Mouse (Mus musculus) heart, postnatal 0 days (tissue): Measurements from ENCODE around the gene Creb5. TPM values are rescaled to one million over a fixed set of nuclear protein-coding genes. Genes with fewer than 3 reads are reported as not detected.

Source experiments
- ATAC-seq: fragments of 200-750 bp; cut with Nextera tagmentation; 2 replicates; pipeline ENCODE4 v1.8.0; 2017; ENCODE audit warnings: low read depth, moderate number of reproducible peaks, moderate library complexity; ENCODE audit not compliant: insufficient read depth
- DNase-seq: peaks from one replicate; pipeline ENCODE4 v3.0.0-alpha.2; 2016; ENCODE audit warnings: low spot score
- H3K27ac ChIP-seq: fragments of 300-500 bp; sonication (generic); 2 replicates; pipeline ENCODE4 v1.5.1; 2014; ENCODE audit warnings: low read depth, mild to moderate bottlenecking
- H3K27me3 ChIP-seq: fragments of 300-500 bp; sonication (generic); 2 replicates; pipeline ENCODE4 v1.6.1; 2014; ENCODE audit warnings: low read length, mixed read lengths; ENCODE audit not compliant: control insufficient read depth, insufficient read depth
- H3K36me3 ChIP-seq: fragments of 300-500 bp; sonication (generic); replicated peaks from 2 replicates; pipeline ENCODE4 v1.6.1; 2014; ENCODE audit warnings: low read length, mixed read lengths; ENCODE audit not compliant: control insufficient read depth, insufficient read depth
- H3K4me1 ChIP-seq: fragments of 300-500 bp; sonication (generic); 2 replicates; pipeline ENCODE4 v1.6.1; 2014; ENCODE audit warnings: antibody characterized with exemption; ENCODE audit not compliant: control insufficient read depth, insufficient read depth
- H3K4me2 ChIP-seq: fragments of 300-500 bp; sonication (generic); 2 replicates; pipeline ENCODE4 v1.6.1; 2014; ENCODE audit warnings: low read depth, mild to moderate bottlenecking, low read length, moderate library complexity
- H3K4me3 ChIP-seq: fragments of 300-500 bp; sonication (generic); 2 replicates; pipeline ENCODE4 v1.5.1; 2014; ENCODE audit warnings: low read depth, low read length
- H3K9ac ChIP-seq: fragments of 300-500 bp; sonication (generic); replicated peaks from 2 replicates; pipeline ENCODE4 v1.6.1; 2014; ENCODE audit warnings: low read depth, low read length, mixed read lengths
- H3K9me3 ChIP-seq: fragments of 300-500 bp; sonication (generic); replicated peaks from 2 replicates; pipeline ENCODE4 v1.6.1; 2016; ENCODE audit warnings: low read length; ENCODE audit not compliant: control insufficient read depth
- CTCF ChIP-seq: IDR thresholded peaks from 2 replicates; pipeline ENCODE4 v1.5.1; 2016; ENCODE audit warnings: antibody characterized with exemption, control low read depth, low read depth
- EP300 ChIP-seq: IDR thresholded peaks from 2 replicates; pipeline ENCODE4 v1.6.1; 2016; ENCODE audit warnings: antibody characterized with exemption, low read depth
- WGBS: fragments of 180-500 bp; shearing (Covaris S2); extraction: QIAGEN DNeasy Blood & Tissue Kit; methylation state at CpG from one replicate; pipeline ENCODE4 v1.1.7; 2014; 5-methylcytosine and 5-hydroxymethylcytosine counted together
- polyA plus RNA-seq: library from polyadenylated mRNA; unstranded; fragments of >200 nt; fragmentation: Nextera tagmentation; extraction: Ambion mirVana; gene quantifications from 2 replicates; pipeline ENCODE4 v1.2.1, GENCODE M21; 2015
- total RNA-seq: library from RNA; depleted of rRNA; stranded (reverse); fragments of >200 nt; gene quantifications from 2 replicates; pipeline ENCODE4 v1.2.3, GENCODE M21; 2014; ENCODE audit warnings: low replicate concordance

Gene Creb5
- total and polyA plus RNA-seq, 2 experiments from 2014 or later = 13.5 to 17.8 TPM

- H3K27ac ChIP-seq = no peak overlapping the region
- ATAC-seq (no peak), DNase-seq (no peak)
- H3K4me1 ChIP-seq = peaks cover 24% of the 10 kb centered on the region
- H3K36me3 ChIP-seq = no peaks in the 10 kb centered on the region
- no peak for TF ChIP-seq EP300
- no peak for TF ChIP-seq CTCF
- 47% methylated on average over 7 of the region's 7 CpGs for WGBS
- no peak overlapping the region for H3K9ac ChIP-seq
- no peak overlapping the region for H3K4me2 ChIP-seq
- no peaks in the 10 kb centered on the region for H3K27me3 ChIP-seq
- H3K4me3 ChIP-seq = no peak overlapping the region
- no peaks in the 10 kb centered on the region for H3K9me3 ChIP-seq
Observed at GRCm38 (mm10) chr6:53562586-53562985, 275.5 kb downstream of the Creb5 start.

GRCm38 (mm10) chr6:53563546-53564185 is 276.6 kb downstream of the Creb5 start:
- H3K27me3 ChIP-seq = no peaks in the 10 kb centered on the region
- H3K4me3 ChIP-seq = no peak overlapping the region
- no peak overlapping the region for H3K27ac ChIP-seq
- TF ChIP-seq EP300 (no peak), CTCF (no peak)
- H3K4me2 ChIP-seq = no peak overlapping the region
- no peak for ATAC-seq
- no peaks in the 10 kb centered on the region for H3K36me3 ChIP-seq
- no peaks in the 10 kb centered on the region for H3K9me3 ChIP-seq
- no peak overlapping the region for H3K9ac ChIP-seq
- 85% methylated on average over 16 of the region's 16 CpGs for WGBS
- no peak for DNase-seq
- H3K4me1 ChIP-seq = peaks cover 24% of the 10 kb centered on the region

DNA sequence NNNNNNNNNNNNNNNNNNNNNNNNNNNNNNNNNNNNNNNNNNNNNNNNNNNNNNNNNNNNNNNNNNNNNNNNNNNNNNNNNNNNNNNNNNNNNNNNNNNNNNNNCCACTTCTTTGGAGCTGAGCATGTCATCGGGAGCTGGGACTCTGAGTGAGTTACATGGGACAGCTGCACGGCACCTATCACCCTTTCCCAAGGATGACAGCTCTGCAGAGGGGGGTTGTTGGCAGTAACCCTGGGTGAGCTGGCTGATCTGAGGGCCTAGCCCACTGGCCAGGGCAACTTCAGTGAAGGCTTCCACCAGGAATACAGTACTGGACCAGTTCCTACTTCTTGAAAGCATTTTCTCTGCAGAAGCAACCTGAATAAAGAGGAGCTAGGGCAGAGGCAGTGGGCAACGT is 282.4 kb downstream of the Creb5 start:
- Histone ChIP-seq H3K27me3 (no peaks in the 10 kb centered on the region), H3K9ac (no peak overlapping the region), H3K4me1 (peaks cover 6% of the 10 kb centered on the region), H3K4me3 (no peak overlapping the region), H3K4me2 (no peak overlapping the region), H3K9me3 (no peaks in the 10 kb centered on the region), H3K27ac (no peak overlapping the region), H3K36me3 (no peaks in the 10 kb centered on the region)
- ATAC-seq = no peak
- no peak for DNase-seq
- TF ChIP-seq EP300 (no peak), CTCF (no peak)
- 41% methylated on average over 3 of the region's 3 CpGs for WGBS

- Histone ChIP-seq H3K9me3 (no peaks in the 10 kb centered on the region), H3K27me3 (no peaks in the 10 kb centered on the region), H3K4me1 (peaks cover 11% of the 10 kb centered on the region), H3K4me2 (no peak overlapping the region), H3K9ac (no peak overlapping the region), H3K36me3 (no peaks in the 10 kb centered on the region), H3K4me3 (no peak overlapping the region), H3K27ac (no peak overlapping the region)
- no peak for DNase-seq
- ATAC-seq = no peak
- 79% methylated on average over 4 of the region's 4 CpGs for WGBS
- TF ChIP-seq EP300 = no peak
- no peak for TF ChIP-seq CTCF
Observed at GRCm38 (mm10) chr6:53570906-53571305, 283.8 kb downstream of the Creb5 start.

- no peaks in the 10 kb centered on the region for H3K27me3 ChIP-seq
- WGBS = 76% methylated on average over 4 of the region's 4 CpGs
- ATAC-seq (no peak), DNase-seq (no peak)
- TF ChIP-seq EP300 (no peak), CTCF (no peak)
- H3K27ac ChIP-seq = no peak overlapping the region
- no peak overlapping the region for H3K4me3 ChIP-seq
- H3K9ac ChIP-seq = no peak overlapping the region
- H3K9me3 ChIP-seq = no peaks in the 10 kb centered on the region
- no peaks in the 10 kb centered on the region for H3K36me3 ChIP-seq
- H3K4me1 ChIP-seq = peaks cover 19% of the 10 kb centered on the region
- H3K4me2 ChIP-seq = no peak overlapping the region
Observed at GRCm38 (mm10) chr6:53571571-53572122, 284.6 kb downstream of the Creb5 start.

- no peaks in the 10 kb centered on the region for H3K27me3 ChIP-seq
- TF ChIP-seq CTCF (no peak), EP300 (no peak)
- peaks cover 19% of the 10 kb centered on the region for H3K4me1 ChIP-seq
- peak overlapping the region; percentile 65; the same call in 1 of the 2 replicates for H3K9ac ChIP-seq
- ATAC-seq (peak; percentile 22; the same call in 1 of the 2 replicates), DNase-seq (peak; percentile 44)
- H3K4me2 ChIP-seq = peak overlapping the region; percentile 65
- H3K27ac ChIP-seq = peak overlapping the region; percentile 85
- 18% methylated on average over 4 of the region's 4 CpGs for WGBS
- H3K36me3 ChIP-seq = no peaks in the 10 kb centered on the region
- H3K4me3 ChIP-seq = no peak overlapping the region
- no peaks in the 10 kb centered on the region for H3K9me3 ChIP-seq
Observed at GRCm38 (mm10) chr6:53572456-53572855, 285.4 kb downstream of the Creb5 start.
